Mouse (Mus musculus): ENCODE data around the gene Ndufa9. TPM values are rescaled to one million over a fixed set of nuclear protein-coding genes. Genes with fewer than 3 reads are reported as not detected.

The Ndufa9 gene
- total RNA-seq, 2 experiments from 2014 or later: 670 to 671 TPM

DNA sequence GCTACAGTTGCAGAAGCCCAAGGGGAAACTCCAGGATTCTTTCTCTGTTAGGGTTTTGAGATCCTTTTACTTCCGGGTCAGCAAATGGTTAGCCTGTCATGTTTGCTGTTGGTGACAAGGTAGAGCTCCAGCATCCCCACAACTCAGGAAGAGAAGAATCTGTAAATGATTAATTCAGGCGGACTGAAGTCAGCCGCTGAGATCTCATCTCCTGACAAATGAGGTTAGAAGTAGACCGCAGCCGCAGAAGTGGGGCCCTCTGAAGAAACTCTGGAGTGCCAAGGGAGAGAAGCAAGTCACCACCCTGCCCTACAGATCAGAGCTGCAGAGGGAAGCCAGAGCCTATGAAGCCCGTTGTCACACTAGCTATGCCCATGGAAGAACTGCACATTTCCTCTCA, 71.0 kb downstream of the Ndufa9 start:
- no peak for DNase-seq
- intact Hi-C loops (cut with DNase I): no loop called here

DNA sequence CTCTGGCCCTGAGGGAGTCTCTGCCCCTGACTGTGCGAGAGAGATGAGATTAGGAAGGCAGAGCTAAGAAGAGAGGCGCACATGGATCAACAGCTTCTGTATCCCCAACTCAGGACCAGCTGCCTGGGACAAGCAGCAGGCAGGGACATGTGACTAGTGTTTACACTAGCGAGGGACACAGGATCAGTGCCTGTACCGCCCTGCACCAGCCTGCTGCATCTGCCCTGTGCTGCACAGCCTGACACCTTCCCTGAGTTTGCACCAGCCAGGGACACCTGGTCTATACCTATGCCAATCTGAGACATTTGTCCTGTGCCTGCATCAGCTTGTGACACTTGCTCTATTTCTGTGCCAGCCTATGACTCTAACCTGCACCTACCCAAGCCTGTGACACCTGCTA, 75.1 kb downstream of the Ndufa9 start:
- intact Hi-C loops (cut with DNase I): no loop called here
- no peak for DNase-seq

DNA sequence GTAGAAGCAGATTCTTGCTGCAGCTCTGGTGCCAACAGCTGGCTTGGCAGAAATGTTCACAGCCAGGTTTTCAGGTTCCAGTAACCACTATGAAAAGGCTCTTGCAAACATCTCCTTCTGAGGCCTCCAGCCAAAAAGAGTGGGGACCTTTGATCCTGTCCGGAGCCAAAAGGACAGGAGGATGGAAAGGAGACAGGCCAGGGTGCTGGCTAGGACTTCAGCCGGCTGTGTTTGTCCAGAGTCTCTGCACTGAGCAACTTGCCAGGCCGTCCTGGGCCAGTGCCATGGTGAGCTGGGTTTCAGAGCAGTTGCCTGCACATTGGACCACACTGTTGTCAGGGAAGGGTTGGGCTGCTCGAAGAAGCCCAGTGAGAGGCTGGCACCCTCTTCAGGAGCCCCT, 76.6 kb downstream of the Ndufa9 start:
- DNase-seq: peak; percentile 16 to 32

More for the DNA sequence above, 76.6 kb downstream of the Ndufa9 start:
- intact Hi-C loops (cut with DNase I): no loop called here

Other genes with a start within 250 kb of the Ndufa9 start
- gene Kcna1, start 202.8 kb downstream of the Ndufa9 start, total RNA-seq (2021): 1 to 10 TPM; 2.1 to 3.6 TPM
- 1 to 10 TPM; 1.9 to 2.2 TPM for gene Kcna6, start 108.5 kb downstream of the Ndufa9 start, total RNA-seq (2021)
- gene Akap3, start 4.0 kb upstream of the Ndufa9 start, total RNA-seq (2021): not detected
- gene Dyrk4, start 72.7 kb upstream of the Ndufa9 start, total RNA-seq (2021): not detected
- 1 to 10 TPM; 3.7 to 4.2 TPM for gene Rad51ap1, start 90.5 kb upstream of the Ndufa9 start, total RNA-seq (2021)
- 10 to 100 TPM; 12.2 to 14.3 TPM for gene D6Wsu163e, start 90.8 kb upstream of the Ndufa9 start, total RNA-seq (2021)
- gene Fgf6, start 166.4 kb upstream of the Ndufa9 start, total RNA-seq (2021): under 1 TPM; 0.05 to 0.12 TPM
- gene Fgf23, start 223.8 kb upstream of the Ndufa9 start, total RNA-seq (2021): not detected

Measured in heart, postnatal 14 days (tissue).